Comparison of ENCODE assay signal across 12 mouse cellular contexts in the genomic region with DNA sequence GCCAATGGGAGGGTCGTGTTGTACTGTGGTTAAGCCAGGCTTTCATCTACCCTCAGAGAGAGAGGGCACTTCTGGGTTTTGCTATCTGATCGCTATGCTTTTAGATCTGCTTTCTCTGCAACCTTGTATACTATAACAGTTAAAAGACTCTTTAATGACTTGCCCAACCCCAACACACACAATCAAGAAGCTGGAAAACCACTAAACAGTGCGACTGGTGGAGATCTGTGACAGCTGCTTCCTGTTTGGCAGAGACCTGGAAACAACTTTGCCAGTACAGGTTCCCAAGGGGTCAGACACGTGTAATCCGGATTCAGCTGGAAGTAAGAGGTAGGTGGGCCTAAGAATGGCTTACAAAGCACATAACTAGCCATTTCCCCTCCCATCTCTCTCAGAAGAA.
DNase-seq lines count a peak whose midpoint lies in the region; ATAC-seq and TF ChIP-seq lines count a peak whose summit lies in the region.
"Had no signal": no experiment of that assay in that cellular context is flagged by ENCODE, and none has a peak within 500 bp of the region (broad histone marks: within the 10 kb centered on the region; RNA-seq: fewer than 3 reads in every experiment).

No protein-coding gene starts in this region.

- 0 out of 2 replicates have a peak, but pooled peaks have one; percentile 30 for ATAC-seq in embryonic facial prominence, embryonic 14.5 days (ENCODE audit: low read depth)
- no peak for ATAC-seq in limb, embryonic 14.5 days (ENCODE audit: low FRiP score, low read depth)
- ATAC-seq: forebrain, embryonic 15.5 days had no signal

- H3K4me1 ChIP-seq in heart, embryonic 10.5 days = peaks cover 2% of the 10 kb centered on the region; the same call in 1 of the 2 replicates
- H3K4me1 ChIP-seq in embryonic facial prominence, embryonic 14.5 days (ENCODE audit: control insufficient read depth, insufficient read depth, low read length) = peaks cover 4% of the 10 kb centered on the region; the same call in 1 of the 2 replicates
- no peaks in the 10 kb centered on the region for H3K4me1 ChIP-seq in limb, embryonic 14.5 days (ENCODE audit: control insufficient read depth, insufficient read depth, low read length)
- H3K4me1 ChIP-seq: forebrain, embryonic 15.5 days; heart, embryonic 13.5 days had no signal

- no peaks in the 10 kb centered on the region for H3K36me3 ChIP-seq in heart, embryonic 10.5 days
- no peaks in the 10 kb centered on the region for H3K36me3 ChIP-seq in embryonic facial prominence, embryonic 14.5 days (ENCODE audit: control insufficient read depth, insufficient read depth, low read length)
- no peaks in the 10 kb centered on the region for H3K36me3 ChIP-seq in limb, embryonic 14.5 days (ENCODE audit: control insufficient read depth, insufficient read depth, low read length)
- H3K36me3 ChIP-seq: forebrain, embryonic 15.5 days; heart, embryonic 13.5 days; limb, embryonic 15.5 days had no signal

- no peak overlapping the region for H3K4me3 ChIP-seq in heart, embryonic 10.5 days
- no peak overlapping the region for H3K4me3 ChIP-seq in embryonic facial prominence, embryonic 14.5 days (ENCODE audit: low read depth, low read length)
- H3K4me3 ChIP-seq in limb, embryonic 14.5 days (replicated peaks; ENCODE audit: low read length) = no peak overlapping the region
- H3K4me3 ChIP-seq: forebrain, embryonic 15.5 days; heart, embryonic 13.5 days; limb, embryonic 15.5 days had no signal

- DNase-seq in heart, adult 8-10 months (ENCODE audit: low spot score) = peak; percentile 46
- DNase-seq in heart, embryonic 10.5 days (ENCODE audit: low spot score) = no peak
- peak; percentile 69 for DNase-seq in CD4-positive helper T cell, adult 2 months (ENCODE audit: low read depth, low spot score)
- peak; percentile 76 for DNase-seq in embryonic facial prominence, embryonic 14.5 days (ENCODE audit: low spot score)
- DNase-seq in limb, embryonic 14.5 days (ENCODE audit: low spot score) = peak; percentile 55
- no peak for DNase-seq in adipocyte (ENCODE audit: low spot score)
- DNase-seq in layer of hippocampus, adult 9-11 months = no peak
- DNase-seq in urinary bladder, postnatal 14 days (ENCODE audit: low spot score) = no peak
- DNase-seq: kidney, adult 11 months had no signal

- 63% methylated on average over 5 of the region's 5 CpGs for WGBS in heart, embryonic 10.5 days
- 36% methylated on average over 5 of the region's 5 CpGs for WGBS in embryonic facial prominence, embryonic 14.5 days
- WGBS in limb, embryonic 14.5 days = 30% methylated on average over 5 of the region's 5 CpGs

- H3K9ac ChIP-seq in embryonic facial prominence, embryonic 14.5 days (ENCODE audit: low read depth, low read length) = no peak overlapping the region
- H3K9ac ChIP-seq in limb, embryonic 14.5 days (ENCODE audit: low read depth, low read length, severe bottlenecking) = no peak overlapping the region
- H3K9ac ChIP-seq: forebrain, embryonic 15.5 days; heart, embryonic 13.5 days; limb, embryonic 15.5 days had no signal

- no peak overlapping the region for H3K27ac ChIP-seq in heart, embryonic 10.5 days
- H3K27ac ChIP-seq in embryonic facial prominence, embryonic 14.5 days (replicated peaks; ENCODE audit: low read depth, low read length) = no peak overlapping the region
- H3K27ac ChIP-seq in limb, embryonic 14.5 days (replicated peaks; ENCODE audit: low read depth, low read length) = no peak overlapping the region
- H3K27ac ChIP-seq: forebrain, embryonic 15.5 days; heart, embryonic 13.5 days; limb, embryonic 15.5 days had no signal

- H3K4me2 ChIP-seq in embryonic facial prominence, embryonic 14.5 days (ENCODE audit: low read depth, low read length) = no peak overlapping the region
- no peak overlapping the region for H3K4me2 ChIP-seq in limb, embryonic 14.5 days (replicated peaks; ENCODE audit: low read depth, low read length, severe bottlenecking)
- H3K4me2 ChIP-seq: forebrain, embryonic 15.5 days; heart, embryonic 13.5 days; limb, embryonic 15.5 days had no signal

- H3K27me3 ChIP-seq in heart, embryonic 10.5 days (ENCODE audit: insufficient read depth, poor library complexity, severe bottlenecking) = no peaks in the 10 kb centered on the region
- H3K27me3 ChIP-seq in embryonic facial prominence, embryonic 14.5 days (replicated peaks; ENCODE audit: control insufficient read depth, insufficient read depth, low read length) = no peaks in the 10 kb centered on the region
- H3K27me3 ChIP-seq in limb, embryonic 14.5 days (ENCODE audit: control insufficient read depth, insufficient read depth, low read length) = no peaks in the 10 kb centered on the region
- H3K27me3 ChIP-seq: forebrain, embryonic 15.5 days; heart, embryonic 13.5 days; limb, embryonic 15.5 days had no signal

- TF ChIP-seq POLR2A in limb, embryonic 14.5 days (IDR thresholded peaks at IDR 0.05; ENCODE audit: borderline replicate concordance, extremely low read depth, insufficient read depth, insufficient read length) = no peak

- H3K9me3 ChIP-seq in heart, embryonic 10.5 days = no peaks in the 10 kb centered on the region
- H3K9me3 ChIP-seq in embryonic facial prominence, embryonic 14.5 days (ENCODE audit: control insufficient read depth, low read length) = no peaks in the 10 kb centered on the region
- H3K9me3 ChIP-seq in limb, embryonic 14.5 days (ENCODE audit: control insufficient read depth, low read length) = no peaks in the 10 kb centered on the region
- H3K9me3 ChIP-seq: forebrain, embryonic 15.5 days; heart, embryonic 13.5 days; limb, embryonic 15.5 days had no signal

Comparison
In these comparisons a context has a peak if more than half of its experiments do, and no peak if none do; other contexts are left out.
1. DNase-seq: peak in heart, adult 8-10 months (single experiment), CD4-positive helper T cell, adult 2 months (single experiment), embryonic facial prominence, embryonic 14.5 days (single experiment) and limb, embryonic 14.5 days (single experiment); none in heart, embryonic 10.5 days (single experiment), adipocyte (single experiment), layer of hippocampus, adult 9-11 months (single experiment) and urinary bladder, postnatal 14 days (single experiment).